Mouse (Mus musculus) gastrocnemius, postnatal 10 days (tissue): ENCODE results near the gene Rraga. TPM values are rescaled to one million over a fixed set of nuclear protein-coding genes. Genes with fewer than 3 reads are reported as not detected.
A peak's percentile ranks its signal among the peaks of the same experiment; 100 is the strongest.

Experiments
- DNase-seq: peaks from one replicate; pipeline ENCODE4 v3.0.0; 2021; ENCODE audit warnings: mixed read lengths
- long read RNA-seq, 2 experiments: library from polyadenylated mRNA; stranded (forward); transcript quantifications; one replicate each; pipeline ENCODE4 v2.0.0; 2021
- total RNA-seq, 2 experiments: library from RNA; stranded (reverse); gene quantifications; 2 replicates each; pipeline ENCODE4 v1.2.3; 2021

The Rraga gene
- total RNA-seq, result 10 to 100 TPM; 54.1 to 55.2 TPM
- long read RNA-seq, experiment 1, transcript Rraga-201 (1 exons, 1,618 nt), result major isoform, 60 of 60 reads
- long read RNA-seq, experiment 1, partial matches to known transcripts, result 0 of 60 reads
- long read RNA-seq, experiment 1, other reads (novel, unspliced or antisense), result 0 of 60 reads
- long read RNA-seq, experiment 2, transcript Rraga-201 (1 exons, 1,618 nt), result major isoform, 43 of 43 reads
- long read RNA-seq, experiment 2, partial matches to known transcripts, result 0 of 43 reads
- long read RNA-seq, experiment 2, other reads (novel, unspliced or antisense), result 0 of 43 reads

- DNase-seq, result peak; percentile 97
Observed at GRCm38 (mm10) chr4:86575283-86575983, at the start of gene Rraga. Rraga (plus strand) TSS chr4:86575668.

- no peak for DNase-seq
Observed at GRCm38 (mm10) chr4:86527162-86528136, 48.0 kb upstream of the Rraga start.

- no peak for DNase-seq
Observed at GRCm38 (mm10) chr4:86529161-86529560, 46.3 kb upstream of the Rraga start.

- no peak for DNase-seq
Observed at GRCm38 (mm10) chr4:86533406-86534090, 41.9 kb upstream of the Rraga start.

GRCm38 (mm10) chr4:86534091-86534481, 41.4 kb upstream of the Rraga start:
- DNase-seq, result no peak

- DNase-seq, result peak; percentile 23
Observed at GRCm38 (mm10) chr4:86537972-86538371, 37.5 kb upstream of the Rraga start.

- no peak for DNase-seq
Observed at GRCm38 (mm10) chr4:86538936-86539335, 36.5 kb upstream of the Rraga start.

GRCm38 (mm10) chr4:86541573-86541972, 33.9 kb upstream of the Rraga start:
- no peak for DNase-seq

- DNase-seq, result no peak
Observed at GRCm38 (mm10) chr4:86543999-86544398, 31.5 kb upstream of the Rraga start.

GRCm38 (mm10) chr4:86545615-86546014, 29.9 kb upstream of the Rraga start:
- DNase-seq, result no peak

GRCm38 (mm10) chr4:86548332-86548731, 27.1 kb upstream of the Rraga start:
- no peak for DNase-seq

- no peak for DNase-seq
Observed at GRCm38 (mm10) chr4:86555035-86555707, 20.3 kb upstream of the Rraga start.

GRCm38 (mm10) chr4:86557371-86557770, 18.1 kb upstream of the Rraga start:
- no peak for DNase-seq

GRCm38 (mm10) chr4:86558228-86558627, 17.2 kb upstream of the Rraga start, which contains the start of gene Saxo1:
Saxo1 (minus strand) TSS chr4:86558328.
- no peak for DNase-seq

- no peak for DNase-seq
Observed at GRCm38 (mm10) chr4:86559006-86559405, 16.5 kb upstream of the Rraga start.

- DNase-seq, result no peak
Observed at GRCm38 (mm10) chr4:86561061-86561460, 14.4 kb upstream of the Rraga start.

- no peak for DNase-seq
Observed at GRCm38 (mm10) chr4:86574939-86575282, 557 bp upstream of the Rraga start.

GRCm38 (mm10) chr4:86576120-86576541, 663 bp downstream of the Rraga start:
- DNase-seq, result peak; percentile 10

- DNase-seq, result no peak
Observed at GRCm38 (mm10) chr4:86576630-86577225, 1.3 kb downstream of the Rraga start.

- no peak for DNase-seq
Observed at GRCm38 (mm10) chr4:86580056-86580455, 4.6 kb downstream of the Rraga start.

GRCm38 (mm10) chr4:86580591-86580990, 5.1 kb downstream of the Rraga start:
- DNase-seq, result no peak
